Mouse (Mus musculus) CD4-positive, CD25-positive, alpha-beta regulatory T cell, adult 4 months (primary cell): Measurements from ENCODE around the gene Tbcd. TPM values are rescaled to one million over a fixed set of nuclear protein-coding genes. Genes with fewer than 3 reads are reported as not detected.

Experiments used
- ATAC-seq: one replicate; pipeline ENCODE4 v1.8.0; 2017
- polyA plus RNA-seq, 2 experiments: library from polyadenylated mRNA; unstranded; fragments of 100-300 nt; shearing (Covaris generic); gene quantifications; one replicate each; pipeline ENCODE4 v1.2.1; 2017

Gene Tbcd
- polyA plus RNA-seq, 2 experiments from 2014 or later: 24.0 to 41.8 TPM

- no peak for ATAC-seq
These were observed 91.6 kb downstream of the Tbcd start for GRCm38 (mm10) chr11:121543287-121543856.

DNA sequence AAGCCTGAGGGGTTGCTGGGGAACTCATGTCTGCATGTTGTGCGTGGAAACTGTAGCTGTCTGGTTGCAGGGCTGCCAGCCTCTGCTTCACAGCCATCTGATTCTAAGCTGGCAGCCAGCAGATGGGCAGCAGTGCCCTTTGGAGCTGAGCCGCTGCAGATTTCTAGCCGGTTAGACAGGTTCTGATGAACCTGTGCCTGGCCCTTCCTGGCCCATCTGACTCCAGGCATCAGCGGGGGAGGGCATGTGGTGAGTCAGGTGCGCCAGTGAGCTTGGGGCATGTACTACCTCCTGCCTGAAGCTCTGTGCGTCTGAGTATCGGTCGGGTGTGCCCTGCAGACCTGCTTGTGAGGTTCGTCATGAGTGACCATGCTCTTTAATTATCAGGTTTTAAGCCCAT is 92.2 kb downstream of the Tbcd start:
- ATAC-seq: peak; percentile 29

GRCm38 (mm10) chr11:121544755-121545397 is 93.1 kb downstream of the Tbcd start:
- ATAC-seq: no peak

DNA sequence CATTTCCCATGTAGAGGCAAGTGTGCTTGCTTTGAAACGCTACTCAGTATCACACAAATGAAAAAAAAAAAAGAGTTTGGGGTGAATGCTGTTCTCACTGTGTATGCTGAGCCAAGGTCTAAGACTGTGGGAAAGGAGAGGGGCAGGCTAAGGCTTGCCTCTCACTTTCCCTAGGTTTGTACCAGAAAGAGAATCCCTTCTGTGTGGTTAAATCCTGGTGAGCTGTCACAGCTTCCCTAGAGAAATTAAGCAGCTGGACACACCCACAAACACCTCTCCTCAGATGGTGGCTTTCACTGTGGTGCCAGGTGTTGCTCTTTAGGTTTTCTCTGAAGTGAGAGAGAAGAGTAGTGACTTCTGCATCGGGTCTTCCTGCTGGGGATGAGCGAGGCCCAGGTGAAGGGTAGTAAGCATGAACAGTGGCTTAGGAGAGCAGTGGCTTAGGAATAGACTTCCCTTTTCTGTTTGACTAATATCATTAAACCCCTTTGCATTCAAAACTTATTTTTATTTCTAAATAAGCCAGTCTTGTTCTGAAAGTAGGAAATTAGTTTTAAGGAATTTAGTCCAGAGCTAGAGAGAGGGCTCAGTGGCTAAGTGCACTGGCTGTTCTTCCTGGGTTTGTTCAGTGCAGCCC is 93.8 kb downstream of the Tbcd start:
- no peak for ATAC-seq

- ATAC-seq: no peak
These were observed 95.5 kb downstream of the Tbcd start for GRCm38 (mm10) chr11:121547234-121547633.

DNA sequence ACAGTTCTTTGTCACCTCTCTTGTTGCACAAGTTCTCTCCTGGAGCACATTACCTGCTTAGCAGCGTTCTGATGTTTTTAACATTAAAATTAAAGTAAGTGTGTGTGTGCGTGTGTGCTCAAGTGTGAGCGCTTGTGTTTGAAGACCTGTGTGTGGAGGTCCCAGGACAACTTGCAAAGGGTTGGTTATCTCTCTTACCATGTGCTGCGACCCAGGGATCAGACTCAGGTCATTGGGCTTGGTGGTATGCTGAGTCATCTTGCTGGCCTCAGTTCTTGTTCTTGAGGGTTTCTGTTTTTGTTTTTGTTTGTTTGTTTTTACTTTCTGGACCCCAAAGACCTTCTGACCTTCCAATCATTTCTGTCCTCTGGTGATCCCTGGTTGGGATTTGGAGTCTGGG is 96.2 kb downstream of the Tbcd start:
- ATAC-seq: no peak

DNA sequence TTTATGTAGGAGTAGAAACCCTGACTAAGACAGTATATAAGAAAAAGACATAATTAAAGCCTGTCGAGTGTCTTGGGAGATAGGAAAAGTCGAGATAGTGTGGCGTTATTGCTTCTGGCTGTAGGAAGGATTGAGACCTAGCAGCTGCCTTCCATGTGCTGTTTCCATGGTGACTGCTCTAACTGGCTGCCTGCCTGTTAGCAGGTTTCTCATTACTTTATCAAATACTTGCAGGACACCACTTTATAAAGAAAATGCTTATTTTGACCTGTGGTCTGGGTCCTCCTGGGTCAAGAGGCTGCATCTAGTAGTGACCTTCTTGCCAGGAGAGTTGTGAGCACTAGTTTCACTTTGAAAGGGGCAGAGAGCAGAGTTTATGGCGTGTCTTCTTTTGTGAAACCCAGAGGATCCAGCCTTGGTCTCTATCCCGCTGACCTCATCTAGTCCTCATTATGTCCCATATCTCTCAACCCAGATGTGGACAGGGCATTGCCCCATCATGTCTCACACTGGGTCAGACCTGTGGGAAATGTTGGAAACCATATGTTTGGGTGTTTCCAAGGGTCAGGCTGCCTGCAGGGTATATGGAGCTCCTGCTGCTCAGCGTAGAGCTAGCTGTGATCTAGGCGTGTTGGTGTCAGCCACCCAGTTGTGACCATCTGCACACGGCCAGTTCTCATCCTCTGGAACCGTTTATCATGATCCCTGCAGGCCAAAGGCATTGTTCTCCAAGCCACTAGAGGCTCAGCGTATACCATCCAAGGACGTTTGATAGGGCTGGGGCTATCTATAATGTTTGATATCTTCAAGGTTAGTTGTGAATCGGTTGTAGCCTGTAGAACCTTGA is 97.5 kb downstream of the Tbcd start:
- ATAC-seq: no peak

DNA sequence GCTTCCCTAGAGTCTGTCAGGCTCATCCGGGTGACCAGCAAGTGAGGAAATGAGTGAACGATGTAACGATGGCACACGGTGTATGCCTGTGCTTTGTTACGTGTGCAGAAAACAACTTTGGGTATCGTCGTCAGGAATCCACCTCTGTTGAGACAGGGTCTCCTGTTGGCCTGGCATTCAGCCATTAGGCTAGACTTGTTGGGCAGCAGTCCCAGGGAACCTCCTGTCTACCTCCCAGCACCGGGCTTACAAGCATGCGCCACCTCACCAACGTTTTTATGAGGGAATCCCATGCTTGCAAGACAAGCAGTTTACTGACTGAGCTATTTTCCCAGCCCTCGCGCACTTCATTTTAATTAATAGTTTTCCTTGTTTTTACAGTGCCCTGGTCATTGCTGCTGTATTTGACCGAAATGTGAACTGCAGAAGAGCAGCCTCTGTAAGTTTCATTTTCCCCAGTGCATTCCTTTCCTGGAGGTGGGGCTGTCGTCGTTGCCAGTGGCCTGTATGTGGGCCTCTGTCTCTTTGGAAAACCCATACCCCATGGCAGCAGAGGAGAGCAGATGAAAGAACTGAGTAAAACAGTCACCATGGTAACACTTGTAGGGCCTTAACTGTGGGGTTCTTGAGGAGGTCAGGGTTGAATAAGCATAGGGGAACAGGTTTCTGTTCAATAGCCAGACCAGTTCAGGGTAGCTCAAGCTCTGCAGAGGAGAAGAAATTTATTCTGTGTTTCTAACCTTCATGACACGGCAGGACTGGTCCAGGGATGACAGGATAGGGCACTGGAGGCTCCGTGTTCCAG is 98.3 kb downstream of the Tbcd start:
- no peak for ATAC-seq

- peak; percentile 66 for ATAC-seq
These were observed 99.6 kb downstream of the Tbcd start for GRCm38 (mm10) chr11:121551206-121551799.

DNA sequence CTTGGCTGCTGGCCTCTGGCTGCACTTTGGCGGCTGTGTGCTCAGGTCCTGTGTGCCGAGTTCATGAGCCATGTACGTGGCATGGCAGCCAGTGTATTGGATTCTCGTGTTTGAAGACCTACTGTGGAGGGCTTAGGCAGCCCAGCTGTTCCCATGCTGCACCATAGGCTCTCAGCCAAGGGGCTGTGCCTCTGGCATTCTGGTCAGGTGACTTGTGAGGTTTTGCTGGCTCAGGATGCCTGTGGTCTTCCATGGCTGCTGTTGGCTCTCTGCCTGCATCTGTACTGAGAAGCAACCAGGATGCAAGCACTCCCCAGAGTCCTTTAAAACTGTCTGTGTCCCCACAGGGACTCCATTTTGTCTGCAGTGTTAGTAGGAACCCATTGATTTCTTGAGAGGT is 100.4 kb downstream of the Tbcd start:
- peak; percentile 37 for ATAC-seq

- no peak for ATAC-seq
These were observed 101.2 kb downstream of the Tbcd start for GRCm38 (mm10) chr11:121552846-121553457.

DNA sequence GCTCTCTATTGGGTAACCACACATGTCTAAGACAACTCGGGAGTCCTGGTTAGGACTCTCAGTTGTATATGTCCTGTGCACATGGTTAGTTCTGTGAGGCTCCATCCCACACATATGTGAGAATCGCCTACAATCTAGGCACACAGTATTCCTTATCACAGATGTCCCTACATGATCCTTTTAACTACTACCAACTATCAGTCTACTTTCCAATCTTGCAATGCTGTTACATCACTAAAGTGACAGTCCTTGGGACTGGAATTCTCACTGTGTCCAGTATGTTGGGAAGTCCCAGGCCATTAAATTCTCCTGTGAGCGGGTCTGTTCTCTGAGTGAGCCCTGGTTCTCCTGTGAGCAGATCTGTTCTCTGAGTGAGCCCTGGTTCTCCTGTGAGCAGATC is 101.7 kb downstream of the Tbcd start:
- no peak for ATAC-seq

- ATAC-seq: no peak
These were observed 105.0 kb downstream of the Tbcd start for GRCm38 (mm10) chr11:121556727-121557126.

- ATAC-seq: no peak
These were observed 106.2 kb downstream of the Tbcd start for GRCm38 (mm10) chr11:121557946-121558345.

GRCm38 (mm10) chr11:121558522-121558921 is 106.8 kb downstream of the Tbcd start:
- ATAC-seq: no peak

- ATAC-seq: peak; percentile 94
These were observed 108.0 kb downstream of the Tbcd start for GRCm38 (mm10) chr11:121559527-121560293.

DNA sequence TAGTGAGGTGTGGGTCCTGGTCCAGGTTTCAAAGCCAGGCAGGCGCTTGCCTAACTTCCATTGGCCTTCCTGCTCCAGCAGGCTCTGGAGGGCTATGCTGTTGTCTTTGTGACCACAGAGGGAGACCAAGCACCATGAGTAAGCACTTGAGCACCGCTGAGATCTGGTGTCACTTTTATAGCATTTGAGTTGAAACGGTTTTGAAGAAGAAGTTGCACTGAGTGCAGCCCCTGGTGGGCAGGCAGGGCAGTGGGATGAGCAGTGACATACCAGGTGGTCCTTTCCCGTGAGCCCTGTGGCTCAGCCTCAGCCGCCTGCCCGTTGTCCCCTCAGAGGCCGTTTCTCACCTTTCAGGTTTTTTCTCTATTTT is 108.5 kb downstream of the Tbcd start:
- peak; percentile 58 for ATAC-seq

- no peak for ATAC-seq
These were observed 111.6 kb downstream of the Tbcd start for GRCm38 (mm10) chr11:121563312-121563711.

DNA sequence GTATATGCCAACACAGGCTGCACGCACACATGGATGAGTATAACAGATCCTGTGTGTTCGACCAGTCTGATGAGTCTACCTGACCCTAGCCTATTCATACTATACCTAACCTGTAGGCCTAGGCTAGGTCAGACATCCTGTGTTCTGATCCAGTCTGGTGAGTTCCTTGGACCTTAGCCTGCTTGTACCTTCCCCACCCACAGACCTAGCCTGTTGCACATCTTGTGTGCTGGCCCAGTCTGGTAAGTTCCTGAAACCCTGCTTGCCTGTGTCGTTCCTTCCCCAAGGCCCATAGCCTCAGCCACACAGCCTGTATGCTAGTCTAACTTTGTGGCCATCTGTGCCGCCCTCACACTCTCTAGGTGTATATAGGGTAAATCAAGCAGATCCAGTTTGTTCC is 112.5 kb downstream of the Tbcd start:
- no peak for ATAC-seq

DNA sequence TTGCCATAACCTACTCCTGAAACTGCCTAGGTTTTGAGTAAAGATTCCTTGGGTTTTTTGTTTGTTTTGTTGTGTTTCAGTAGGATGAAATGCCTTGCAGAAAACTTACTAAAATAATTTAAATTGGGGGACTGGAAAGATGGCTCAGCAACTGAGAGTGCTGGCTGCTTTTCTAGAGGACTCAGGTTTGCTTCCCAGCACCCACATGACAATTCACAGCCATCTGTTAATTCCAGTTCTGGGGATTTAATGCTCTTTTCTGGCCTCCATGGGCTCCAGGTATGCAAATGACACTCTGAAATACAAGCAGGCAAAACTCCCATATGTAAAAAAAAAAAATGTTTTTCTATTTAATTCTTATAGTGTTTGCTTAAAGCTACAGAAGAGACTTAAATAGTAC is 130.1 kb downstream of the Tbcd start:
- ATAC-seq: no peak

DNA sequence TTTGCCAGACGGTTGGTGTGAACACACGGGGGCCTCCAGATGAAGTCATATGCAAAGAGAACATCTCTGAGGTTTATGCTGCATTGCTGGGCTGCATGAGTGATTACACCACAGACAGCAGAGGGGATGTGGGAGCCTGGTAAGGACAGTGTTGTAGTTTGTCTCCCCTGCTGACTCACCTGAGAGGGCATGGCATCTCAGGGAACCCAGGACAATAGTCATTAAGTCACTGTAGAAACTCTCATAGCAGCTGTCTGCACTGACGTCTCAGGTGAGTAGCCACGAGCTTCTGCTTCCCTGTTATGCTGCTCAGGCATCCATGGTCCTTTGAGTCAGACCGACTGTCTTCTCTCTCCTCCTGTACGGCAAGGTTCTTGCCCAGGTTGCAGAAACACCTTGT is 145.5 kb downstream of the Tbcd start:
- no peak for ATAC-seq
